Mouse (Mus musculus) liver, embryonic 12.5 days (tissue): Measurements from ENCODE around the gene Chrna10. TPM values are rescaled to one million over a fixed set of nuclear protein-coding genes. Genes with fewer than 3 reads are reported as not detected.

Experiments used
- ATAC-seq: fragments of 200-750 bp; cut with Nextera tagmentation; 2 replicates; pipeline ENCODE4 v1.8.0; 2017; ENCODE audit warnings: moderate number of reproducible peaks, mild to moderate bottlenecking, moderate library complexity
- H3K27ac ChIP-seq: fragments of 300-500 bp; sonication (generic); 2 replicates; pipeline ENCODE4 v1.5.1; 2016; ENCODE audit warnings: mild to moderate bottlenecking
- H3K27me3 ChIP-seq: fragments of 300-500 bp; sonication (generic); replicated peaks from 2 replicates; pipeline ENCODE4 v1.6.1; 2016; ENCODE audit warnings: mild to moderate bottlenecking, moderate library complexity
- H3K36me3 ChIP-seq: fragments of 300-500 bp; sonication (generic); 2 replicates; pipeline ENCODE4 v1.6.1; 2016; ENCODE audit warnings: mild to moderate bottlenecking, moderate library complexity
- H3K4me1 ChIP-seq: fragments of 300-500 bp; sonication (generic); 2 replicates; pipeline ENCODE4 v1.6.1; 2016
- H3K4me2 ChIP-seq: fragments of 300-500 bp; sonication (generic); 2 replicates; pipeline ENCODE4 v1.6.1; 2016; ENCODE audit warnings: mild to moderate bottlenecking, moderate library complexity
- H3K4me3 ChIP-seq: fragments of 300-500 bp; sonication (generic); 2 replicates; pipeline ENCODE4 v1.5.1; 2016; ENCODE audit warnings: mild to moderate bottlenecking, moderate library complexity
- H3K9ac ChIP-seq: fragments of 300-500 bp; sonication (generic); 2 replicates; pipeline ENCODE4 v1.6.1; 2016; ENCODE audit warnings: mild to moderate bottlenecking, moderate library complexity
- H3K9me3 ChIP-seq: fragments of 300-500 bp; sonication (generic); replicated peaks from 2 replicates; pipeline ENCODE4 v1.6.1; 2016; ENCODE audit warnings: mild to moderate bottlenecking, moderate library complexity
- WGBS: fragments of 180-500 bp; shearing (Covaris S2); methylation state at CpG from one replicate; pipeline ENCODE4 v1.1.7; 2016; ENCODE audit not compliant: insufficient replicate concordance; 5-methylcytosine and 5-hydroxymethylcytosine counted together
- polyA plus RNA-seq: library from polyadenylated mRNA; unstranded; fragments of >200 nt; fragmentation: Nextera tagmentation; extraction: Ambion mirVana; gene quantifications from 2 replicates; pipeline ENCODE4 v1.2.1, GENCODE M21; 2016

Gene Chrna10
- polyA plus RNA-seq, 1 experiment from 2014 or later, result not detected

- no peak overlapping the region for H3K4me3 ChIP-seq
- H3K4me2 ChIP-seq, result no peak overlapping the region
- no peaks in the 10 kb centered on the region for H3K4me1 ChIP-seq
- no peak overlapping the region for H3K9ac ChIP-seq
- no peak for ATAC-seq
- H3K27ac ChIP-seq, result no peak overlapping the region
- no peaks in the 10 kb centered on the region for H3K9me3 ChIP-seq
- H3K36me3 ChIP-seq, result peaks cover 97% of the 10 kb centered on the region
- 74% methylated on average over 7 of the region's 7 CpGs for WGBS
- H3K27me3 ChIP-seq, result no peaks in the 10 kb centered on the region
These were observed 38.1 kb downstream of the Chrna10 start for GRCm38 (mm10) chr7:102078517-102078916.

DNA sequence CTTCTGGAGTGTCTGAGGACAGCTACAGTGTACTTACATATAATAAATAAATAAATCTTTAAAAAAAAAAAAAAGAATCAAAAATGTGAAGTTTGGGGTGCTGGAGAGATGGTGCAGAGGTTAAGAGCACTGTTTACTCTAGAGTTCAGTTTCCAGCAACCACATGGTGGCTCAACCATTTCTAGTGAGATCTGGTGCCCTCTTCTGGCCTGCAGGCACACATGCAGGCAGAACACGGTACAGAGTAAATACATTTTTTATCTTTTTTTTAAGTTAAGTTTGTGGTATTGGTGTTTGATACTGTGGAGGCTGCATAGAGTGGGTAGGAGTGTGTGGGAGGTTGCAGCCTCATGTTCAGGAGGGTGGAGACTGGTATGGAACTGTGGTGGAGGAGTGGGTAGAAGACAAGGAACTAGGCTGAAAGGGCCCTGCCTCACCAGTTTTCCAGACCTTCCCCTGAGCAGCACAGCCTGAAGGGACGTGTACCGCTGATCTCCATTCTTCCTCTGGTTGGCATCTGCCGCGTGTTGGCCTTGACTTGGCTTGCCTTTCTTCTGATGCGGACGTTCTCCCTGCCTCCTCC is 39.8 kb downstream of the Chrna10 start:
- Histone ChIP-seq H3K36me3 (peaks cover 97% of the 10 kb centered on the region), H3K4me2 (no peak overlapping the region), H3K27me3 (no peaks in the 10 kb centered on the region), H3K9ac (no peak overlapping the region), H3K9me3 (no peaks in the 10 kb centered on the region), H3K4me1 (no peaks in the 10 kb centered on the region), H3K27ac (no peak overlapping the region), H3K4me3 (no peak overlapping the region)
- peak; percentile 37; the same call in 1 of the 2 replicates for ATAC-seq
- 75% methylated on average over 7 of the region's 7 CpGs for WGBS

DNA sequence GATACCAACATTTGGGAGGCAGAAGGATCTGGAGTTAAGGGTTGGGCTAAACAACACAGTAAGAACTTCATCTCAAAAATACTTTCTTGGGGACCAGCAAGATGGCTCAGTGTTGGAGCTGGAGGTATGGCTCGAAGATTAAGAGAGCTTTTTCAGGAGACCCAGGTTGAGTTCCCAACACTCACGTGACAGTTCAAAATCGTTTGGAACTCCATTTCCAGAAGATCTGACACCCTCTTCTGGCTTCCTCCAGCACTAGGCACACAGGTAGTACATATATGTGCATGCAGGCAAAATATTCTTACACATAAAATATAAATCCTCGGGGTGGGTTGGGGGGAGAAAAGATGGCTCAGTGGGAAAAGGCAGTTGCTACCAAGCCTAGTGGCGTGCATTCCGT is 50.3 kb downstream of the Chrna10 start:
- Histone ChIP-seq H3K27ac (peak overlapping the region; percentile 77), H3K9ac (peak overlapping the region; percentile 82), H3K4me1 (peaks cover 40% of the 10 kb centered on the region), H3K4me3 (peak overlapping the region; percentile 83), H3K36me3 (peaks cover 29% of the 10 kb centered on the region), H3K27me3 (no peaks in the 10 kb centered on the region), H3K4me2 (peak overlapping the region; percentile 87), H3K9me3 (no peaks in the 10 kb centered on the region)
- WGBS, result 66% methylated on average over 6 of the region's 6 CpGs
- no peak for ATAC-seq

DNA sequence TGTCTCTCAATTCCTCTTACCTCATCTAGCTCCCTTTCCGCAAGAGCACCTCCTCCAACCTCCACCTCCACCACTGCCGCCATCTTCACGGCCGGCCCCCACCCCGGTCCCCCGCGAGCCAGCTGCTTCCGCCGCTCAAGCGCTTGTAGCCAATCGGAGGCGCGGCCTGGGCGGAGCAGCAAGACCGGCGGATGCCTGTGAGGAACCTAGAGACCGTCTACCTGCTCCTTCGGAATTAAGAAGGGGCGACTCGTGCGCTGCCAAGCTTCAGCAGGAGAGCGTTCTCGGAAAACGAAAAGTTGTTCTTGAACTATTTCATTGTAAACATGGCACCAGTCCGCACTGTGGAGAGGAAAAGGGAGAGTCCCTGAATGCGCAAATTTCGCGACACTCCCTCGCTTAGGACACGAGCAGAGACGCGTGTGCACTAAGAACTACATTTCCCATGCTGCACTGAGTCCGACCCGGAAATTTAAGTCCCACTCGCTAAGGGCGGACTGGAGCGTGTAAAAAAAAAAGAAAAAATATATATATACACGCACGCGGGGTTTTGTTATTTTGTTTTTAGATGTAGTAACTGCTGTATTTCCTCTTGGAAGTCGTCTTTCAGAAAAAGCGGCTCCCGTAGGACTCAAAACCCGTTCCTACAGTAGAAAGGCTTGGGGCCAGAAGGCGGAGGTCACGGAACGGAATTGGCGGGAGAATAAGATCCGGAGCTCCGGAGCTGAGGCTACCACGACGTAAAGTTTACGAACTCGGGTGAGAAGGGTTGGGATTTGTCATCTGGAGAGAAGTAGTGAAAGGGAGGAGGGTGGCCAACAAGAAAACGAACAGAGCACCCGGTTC is 51.4 kb downstream of the Chrna10 start, which contains the start of the genes Rnf121, Xndc1 and Xntrpc:
TSS of gene Rnf121 (minus strand) at position 424 of the 846 bp plus-strand sequence.
TSS of gene Xndc1 (plus strand) at position 466 of the 846 bp plus-strand sequence.
TSS of gene Xntrpc (plus strand) at position 668 of the 846 bp plus-strand sequence.
- under 1% methylated on average over 56 of the region's 56 CpGs for WGBS
- no peaks in the 10 kb centered on the region for H3K27me3 ChIP-seq
- H3K4me1 ChIP-seq, result peaks cover 49% of the 10 kb centered on the region
- peak within 1 kb of the TSS; percentile 83 for H3K4me3 ChIP-seq
- peaks cover 24% of the 10 kb centered on the region for H3K36me3 ChIP-seq
- H3K4me2 ChIP-seq, result peak within 1 kb of the TSS; percentile 87
- H3K27ac ChIP-seq, result peak within 1 kb of the TSS; percentile 77
- peak; percentile 99 for ATAC-seq
- no peaks in the 10 kb centered on the region for H3K9me3 ChIP-seq
- H3K9ac ChIP-seq, result peak within 1 kb of the TSS; percentile 82

- peak; percentile 10; the same call in 1 of the 2 replicates for ATAC-seq
- Histone ChIP-seq H3K4me3 (peak overlapping the region; percentile 83), H3K27ac (peak overlapping the region; percentile 77; the same call in 1 of the 2 replicates), H3K4me1 (peaks cover 51% of the 10 kb centered on the region), H3K36me3 (peaks cover 23% of the 10 kb centered on the region), H3K9me3 (no peaks in the 10 kb centered on the region), H3K9ac (peak overlapping the region; percentile 82), H3K27me3 (no peaks in the 10 kb centered on the region), H3K4me2 (peak overlapping the region; percentile 87)
- WGBS, result 0% methylated on average over 9 of the region's 9 CpGs
These were observed 52.0 kb downstream of the Chrna10 start for GRCm38 (mm10) chr7:102064655-102065045.

GRCm38 (mm10) chr7:102063891-102064290 is 52.7 kb downstream of the Chrna10 start:
- H3K9ac ChIP-seq, result peak overlapping the region; percentile 82
- peak overlapping the region; percentile 83 for H3K4me3 ChIP-seq
- 30% methylated on average over 9 of the region's 9 CpGs for WGBS
- H3K4me2 ChIP-seq, result peak overlapping the region; percentile 87
- ATAC-seq, result no peak
- peaks cover 51% of the 10 kb centered on the region for H3K4me1 ChIP-seq
- H3K27ac ChIP-seq, result no peak overlapping the region
- no peaks in the 10 kb centered on the region for H3K9me3 ChIP-seq
- H3K27me3 ChIP-seq, result no peaks in the 10 kb centered on the region
- peaks cover 26% of the 10 kb centered on the region for H3K36me3 ChIP-seq

- no peak for ATAC-seq
- WGBS, result 63% methylated on average over 1 of the region's 1 CpGs
- no peak overlapping the region for H3K4me2 ChIP-seq
These were observed 54.4 kb downstream of the Chrna10 start for GRCm38 (mm10) chr7:102062203-102062602.

GRCm38 (mm10) chr7:102061353-102061752 is 55.3 kb downstream of the Chrna10 start:
- H3K4me3 ChIP-seq, result no peak overlapping the region
- no peaks in the 10 kb centered on the region for H3K9me3 ChIP-seq
- ATAC-seq, result no peak
- H3K27ac ChIP-seq, result no peak overlapping the region
- peaks cover 40% of the 10 kb centered on the region for H3K36me3 ChIP-seq
- no peaks in the 10 kb centered on the region for H3K27me3 ChIP-seq
- peaks cover 43% of the 10 kb centered on the region for H3K4me1 ChIP-seq
- no peak overlapping the region for H3K4me2 ChIP-seq
- H3K9ac ChIP-seq, result no peak overlapping the region
- 35% methylated on average over 3 of the region's 3 CpGs for WGBS

More at GRCm38 (mm10) chr7:102062203-102062602, 54.4 kb downstream of the Chrna10 start:
- H3K9ac ChIP-seq, result no peak overlapping the region
- no peaks in the 10 kb centered on the region for H3K27me3 ChIP-seq
- peaks cover 33% of the 10 kb centered on the region for H3K36me3 ChIP-seq
- H3K9me3 ChIP-seq, result no peaks in the 10 kb centered on the region
- no peak overlapping the region for H3K27ac ChIP-seq
- H3K4me3 ChIP-seq, result no peak overlapping the region
- peaks cover 48% of the 10 kb centered on the region for H3K4me1 ChIP-seq

Other genes starting within 250 kb of the Chrna10 start
- 0.50 and 0.70 TPM in 2 replicates for gene Folr1, start 246.0 kb downstream of the Chrna10 start, polyA plus RNA-seq
- 82.3 and 82.5 TPM in 2 replicates for gene Lamtor1, start 210.9 kb downstream of the Chrna10 start, polyA plus RNA-seq
- 0.14 and 0.30 TPM in 2 replicates for gene Tomt, start 210.5 kb downstream of the Chrna10 start, polyA plus RNA-seq
- 2.8 and 3.6 TPM in 2 replicates for gene Lrrc51, start 182.9 kb downstream of the Chrna10 start, polyA plus RNA-seq
- gene Numa1, start 182.7 kb downstream of the Chrna10 start, polyA plus RNA-seq, result 48.7 and 53.0 TPM in 2 replicates
- 4.5 and 4.9 TPM in 2 replicates for gene Il18bp, start 98.1 kb downstream of the Chrna10 start, polyA plus RNA-seq
- gene Rnf121, start 51.4 kb downstream of the Chrna10 start, polyA plus RNA-seq, result 12.7 and 13.4 TPM in 2 replicates
- 20.2 and 21.0 TPM in 2 replicates for gene Xndc1, start 51.3 kb downstream of the Chrna10 start, polyA plus RNA-seq
- gene Xntrpc, start 51.1 kb downstream of the Chrna10 start, polyA plus RNA-seq, result 0.33 and 0.41 TPM in 2 replicates
- gene Trpc2, start 33.7 kb downstream of the Chrna10 start, polyA plus RNA-seq, result not detected in 2 replicates
- gene Art1, start 15.1 kb downstream of the Chrna10 start, polyA plus RNA-seq, result 0.12 and 0.42 TPM in 2 replicates
- gene Art5, start 7.3 kb downstream of the Chrna10 start, polyA plus RNA-seq, result 0.18 and 0.36 TPM in 2 replicates
- gene Nup98, start 93.3 kb upstream of the Chrna10 start, polyA plus RNA-seq, result 30.4 and 31.0 TPM in 2 replicates
- gene Pgap2, start 93.4 kb upstream of the Chrna10 start, polyA plus RNA-seq, result 28.5 and 28.6 TPM in 2 replicates
- 61.3 and 63.3 TPM in 2 replicates for gene Rhog, start 139.2 kb upstream of the Chrna10 start, polyA plus RNA-seq
- 19.5 and 19.9 TPM in 2 replicates for gene Stim1, start 151.0 kb upstream of the Chrna10 start, polyA plus RNA-seq